Mouse (Mus musculus): ENCODE data around the gene Tcp11l1.

Gene Tcp11l1

DNA sequence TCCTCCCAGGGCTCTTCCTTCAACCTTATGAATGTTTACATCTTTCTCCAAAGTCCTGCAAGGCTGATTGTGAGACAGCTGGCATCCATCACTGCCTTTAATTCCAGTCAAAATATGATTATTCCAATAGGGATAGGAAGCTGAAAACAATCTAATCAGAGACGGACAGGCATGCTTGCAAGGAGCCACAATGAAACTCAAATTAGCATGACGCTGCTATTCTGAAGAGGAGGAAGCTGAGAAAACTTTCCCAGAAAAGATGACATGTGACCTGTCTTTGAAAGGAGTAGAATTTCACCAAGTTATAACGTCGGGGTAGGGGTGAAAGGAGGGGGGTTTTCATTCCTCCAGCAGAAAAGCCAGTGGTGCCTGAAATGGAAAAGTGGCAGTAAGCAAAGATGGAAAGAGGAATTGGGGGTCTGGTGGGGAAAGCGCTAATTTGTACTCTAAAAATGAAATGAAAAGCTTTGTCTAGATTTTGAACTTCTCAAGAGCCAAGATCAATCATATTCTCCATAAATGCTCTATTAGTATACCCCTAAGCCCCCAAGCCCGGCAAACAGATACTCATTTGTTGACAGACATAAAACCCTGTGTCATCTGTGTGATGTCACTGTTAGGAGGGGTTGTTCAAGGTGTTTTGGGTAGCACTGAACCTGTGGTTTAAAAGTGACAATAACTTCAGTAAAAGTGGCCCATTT, 1.1 kb downstream of the Tcp11l1 start:
- DNase-seq (ENCODE audit: low spot score in 2 of 2) = no peak

DNA sequence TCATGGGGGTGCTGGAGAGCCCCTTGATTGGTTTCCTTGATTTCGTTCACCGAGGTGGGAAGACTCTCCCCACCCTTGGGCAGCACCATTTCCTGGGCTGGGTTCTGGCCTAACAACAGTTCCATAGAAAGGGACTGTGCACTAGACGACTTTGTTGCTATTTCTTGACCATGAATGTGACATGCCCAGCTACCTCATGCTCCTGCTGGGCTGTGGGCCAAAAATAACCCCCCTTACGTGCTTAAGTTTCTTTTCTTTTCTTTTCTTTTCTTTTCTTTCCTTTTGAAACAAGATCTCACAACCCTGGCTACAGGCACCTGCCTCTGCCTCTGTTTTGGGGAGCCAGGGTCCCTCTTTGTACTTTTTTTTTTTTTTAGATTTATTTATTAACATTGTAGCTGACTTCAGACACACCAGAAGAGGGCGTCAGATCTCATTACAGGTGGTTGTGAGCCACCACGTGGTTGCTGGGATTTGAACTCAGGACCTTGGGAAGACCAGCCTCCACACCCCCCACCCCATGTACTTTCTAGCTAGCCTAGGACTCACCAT, 2.1 kb downstream of the Tcp11l1 start:
- no peak for DNase-seq (ENCODE audit: low spot score in 2 of 2)

DNA sequence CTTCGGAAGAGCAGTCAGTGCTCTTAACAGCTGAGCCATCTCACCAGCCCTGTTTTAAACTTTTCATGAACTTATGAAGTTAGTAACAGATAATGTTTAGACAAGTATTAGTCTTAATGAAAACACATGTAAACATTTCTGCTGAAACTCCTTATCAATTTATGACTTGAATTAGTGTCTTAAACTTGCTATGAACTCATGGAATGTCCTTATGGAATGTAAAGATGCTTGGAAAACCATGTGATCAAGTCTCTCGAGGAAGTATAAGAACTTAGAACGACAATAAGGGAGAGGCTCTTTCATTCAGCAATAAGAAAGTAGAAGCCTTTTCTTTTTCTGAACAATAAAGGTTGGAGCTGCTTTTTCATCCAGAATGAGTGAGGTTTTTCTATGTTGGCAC, 7.6 kb downstream of the Tcp11l1 start:
- no peak for DNase-seq (ENCODE audit: low spot score in 2 of 2)

DNA sequence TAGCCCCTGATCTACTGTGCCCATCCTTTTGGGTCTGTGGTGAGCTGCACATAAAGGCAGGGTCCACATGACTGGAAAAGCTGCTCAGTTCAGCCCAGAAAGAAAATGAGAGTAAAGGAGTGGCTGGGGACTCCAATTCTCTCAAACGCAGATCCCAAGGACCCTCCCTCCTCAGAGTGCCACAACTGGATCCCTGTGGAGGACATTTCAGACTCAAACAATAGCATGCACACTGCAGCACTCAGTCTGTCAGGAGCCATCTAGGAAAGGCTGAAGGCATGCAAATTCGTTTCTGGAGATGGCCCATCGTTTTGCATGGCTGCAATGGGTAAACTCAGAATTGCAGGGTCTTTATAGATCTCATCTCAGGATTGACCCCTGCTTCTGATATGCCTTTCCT, 8.8 kb downstream of the Tcp11l1 start:
- no peak for DNase-seq (ENCODE audit: low spot score in 2 of 2)

DNA sequence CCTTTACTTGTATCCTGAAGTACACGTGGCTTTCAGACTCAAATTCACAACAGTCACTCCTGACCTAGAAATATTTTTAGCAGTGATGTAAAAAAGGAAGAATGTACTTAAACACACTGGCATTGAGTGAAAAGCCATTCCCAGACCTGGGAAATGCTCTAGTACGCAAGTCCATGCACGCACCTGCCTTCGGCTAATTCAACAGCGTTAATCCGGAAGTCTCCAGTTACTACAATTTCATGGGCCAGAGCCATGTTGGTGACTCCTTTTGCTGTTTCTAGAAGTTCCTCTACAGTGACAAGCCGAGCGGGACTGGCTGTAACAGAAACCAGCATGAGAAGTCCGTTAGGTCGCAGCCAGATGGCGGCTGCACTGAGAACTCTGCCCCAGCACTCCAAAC, 12.3 kb downstream of the Tcp11l1 start:
- no peak for DNase-seq (ENCODE audit: low spot score in 2 of 2)

DNA sequence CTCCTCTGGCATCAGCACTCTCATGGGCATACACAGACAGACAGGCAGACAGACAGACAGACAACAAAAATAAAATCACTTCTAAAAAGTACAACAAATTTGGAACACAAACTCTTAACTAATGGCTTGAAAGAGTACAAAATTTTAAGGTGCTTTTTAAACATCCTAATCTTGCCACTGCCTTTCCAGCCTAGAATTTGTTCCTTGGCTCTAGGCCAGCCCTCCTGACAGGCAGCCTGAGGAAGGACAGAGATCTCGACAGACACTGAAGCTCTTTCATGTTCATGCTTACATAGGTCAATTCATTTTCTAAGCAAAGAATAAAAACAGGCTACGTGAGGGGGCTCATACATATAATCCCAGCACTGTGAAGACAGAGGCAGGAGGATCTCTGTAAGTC, 19.4 kb downstream of the Tcp11l1 start:
- DNase-seq (ENCODE audit: low spot score in 2 of 2) = no peak

DNA sequence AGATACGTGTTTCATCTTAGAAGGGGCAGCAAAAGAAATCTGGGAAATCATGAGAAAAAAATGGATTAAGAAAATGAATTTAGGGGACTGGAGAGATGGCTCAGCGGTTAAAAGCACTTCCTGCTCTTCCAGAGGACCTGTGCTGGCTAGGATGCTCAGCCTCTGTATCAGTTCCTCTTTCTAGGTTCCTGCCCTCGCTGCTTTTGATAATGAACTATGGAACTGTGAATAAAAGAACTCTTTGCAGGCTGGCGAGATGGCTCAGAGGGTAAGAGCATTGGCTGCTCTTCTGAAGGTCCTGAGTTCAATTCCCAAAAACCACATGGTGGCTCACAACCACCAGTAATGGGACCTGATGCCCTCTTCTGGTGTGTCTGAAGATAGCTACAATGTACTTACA, 21.2 kb downstream of the Tcp11l1 start:
- DNase-seq (ENCODE audit: low spot score in 2 of 2) = no peak

DNA sequence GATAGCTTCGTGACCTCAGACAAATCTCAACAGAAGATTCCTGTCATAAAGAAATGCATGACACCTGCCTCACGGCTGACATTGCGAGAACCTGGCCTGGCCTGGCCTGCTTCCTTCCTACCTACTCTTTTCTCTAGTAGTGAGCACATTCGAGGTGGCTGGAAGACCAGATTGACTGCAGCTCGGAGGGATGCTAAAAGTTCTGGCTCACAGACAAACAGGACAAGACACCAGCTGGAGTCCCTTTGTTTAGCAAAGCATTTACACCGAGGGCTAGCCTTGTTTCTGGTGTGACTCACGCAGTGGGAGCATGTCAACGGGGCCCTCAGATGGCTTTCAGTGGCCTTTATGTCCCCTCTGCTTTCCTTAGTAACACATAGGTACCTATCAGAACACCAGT, 23.2 kb downstream of the Tcp11l1 start:
- no peak for DNase-seq (ENCODE audit: low spot score in 2 of 2)

DNA sequence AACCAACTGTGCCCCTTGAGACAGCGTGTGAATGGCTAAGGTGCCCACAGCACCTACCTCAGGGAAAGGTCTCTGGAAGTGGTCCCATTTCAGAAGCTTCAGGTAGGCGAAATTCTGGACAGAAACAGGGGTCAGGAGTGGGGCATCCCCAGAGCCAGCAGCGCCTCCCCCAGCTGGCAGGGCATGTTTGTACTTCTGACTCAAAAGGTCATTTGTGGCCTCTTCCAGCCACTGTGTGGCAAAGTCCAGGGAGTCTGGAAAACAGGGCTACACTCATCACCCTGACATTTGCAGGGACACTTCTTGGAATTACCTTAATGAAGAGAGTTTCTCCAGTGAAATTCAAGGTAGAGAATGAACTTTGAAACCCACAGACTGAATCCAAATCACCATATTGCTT, 23.6 kb downstream of the Tcp11l1 start:
- no peak for DNase-seq (ENCODE audit: low spot score in 2 of 2)

DNA sequence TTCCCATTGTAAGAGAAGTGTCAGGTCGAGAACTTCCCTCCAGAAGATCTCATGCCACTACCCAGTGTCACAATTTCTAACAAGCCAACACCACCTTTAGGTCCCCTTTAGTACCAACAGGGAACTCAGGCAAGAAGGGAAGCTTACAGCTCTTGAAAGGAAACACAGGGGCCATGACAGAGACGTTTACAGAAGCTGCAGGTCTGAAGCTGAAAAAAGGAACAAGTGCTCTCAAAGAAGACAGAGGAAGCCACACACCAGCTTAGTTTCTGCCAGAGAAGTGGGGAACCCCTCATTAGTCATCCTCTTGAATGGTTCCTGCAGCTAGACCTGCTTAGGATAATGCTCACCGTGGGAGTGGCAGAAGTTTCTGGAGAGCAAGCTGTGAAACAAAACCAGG, 24.7 kb downstream of the Tcp11l1 start:
- DNase-seq (ENCODE audit: low spot score in 2 of 2) = no peak

DNA sequence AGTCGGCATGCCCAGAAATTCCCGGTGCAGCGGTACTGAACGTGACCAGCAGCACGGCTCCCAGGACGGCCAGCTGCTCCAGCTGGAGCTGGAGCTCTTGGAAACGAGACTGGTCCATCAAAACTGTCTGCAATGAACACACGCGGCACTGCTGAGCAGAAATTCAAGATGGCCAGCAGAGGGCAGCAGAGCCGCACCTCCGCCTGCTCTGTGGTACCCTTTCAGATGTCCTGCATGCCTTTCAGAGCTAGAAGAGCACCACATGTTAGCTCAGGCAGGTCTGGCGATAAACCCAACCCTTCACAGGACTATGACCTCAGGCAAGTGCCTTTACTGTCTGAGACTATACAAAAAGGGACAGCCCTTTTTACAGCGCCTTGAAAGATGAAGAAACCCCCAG, 26.6 kb downstream of the Tcp11l1 start:
- DNase-seq (ENCODE audit: low spot score in 2 of 2) = peak; percentile 80 to 83

DNA sequence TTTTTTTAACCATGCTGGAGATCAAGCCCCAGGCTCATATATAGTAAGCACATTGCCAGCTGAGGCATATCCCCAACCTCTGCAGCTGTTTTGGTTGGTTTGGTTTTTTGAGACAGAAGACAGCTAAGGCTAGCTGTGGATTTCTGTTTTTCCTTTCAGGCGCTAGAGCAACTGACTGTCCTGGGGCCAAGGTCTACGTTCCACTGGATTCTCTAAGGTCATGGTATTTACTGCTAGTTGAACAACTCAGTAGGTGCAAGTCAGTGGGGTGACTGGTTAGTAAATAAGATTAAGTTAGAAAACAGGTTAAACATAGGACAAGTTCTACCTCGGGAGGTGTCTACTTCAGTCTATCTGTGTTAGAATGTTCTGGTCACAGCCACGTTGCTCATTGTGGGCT, 27.2 kb downstream of the Tcp11l1 start:
- no peak for DNase-seq (ENCODE audit: low spot score in 2 of 2)

DNA sequence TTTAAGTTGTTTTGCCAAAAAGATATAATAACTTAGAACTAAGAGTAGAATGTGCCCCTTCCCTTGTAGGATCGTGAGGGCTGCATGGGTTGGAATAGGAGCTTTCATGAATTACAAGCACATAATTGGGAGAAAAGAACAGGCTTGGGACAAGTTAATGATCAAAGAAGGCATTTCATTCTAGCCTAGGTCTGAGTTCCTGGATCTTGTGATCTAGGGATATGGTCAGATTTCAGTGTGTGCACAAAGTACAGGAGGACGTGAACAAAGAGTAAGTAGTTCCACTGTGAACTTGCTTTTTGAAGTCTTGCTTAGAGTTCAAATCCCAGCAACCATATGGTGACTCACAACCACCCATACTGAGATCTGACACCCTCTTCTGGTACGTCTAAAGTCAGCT, 34.6 kb downstream of the Tcp11l1 start:
- DNase-seq (ENCODE audit: low spot score in 2 of 2) = no peak

DNA sequence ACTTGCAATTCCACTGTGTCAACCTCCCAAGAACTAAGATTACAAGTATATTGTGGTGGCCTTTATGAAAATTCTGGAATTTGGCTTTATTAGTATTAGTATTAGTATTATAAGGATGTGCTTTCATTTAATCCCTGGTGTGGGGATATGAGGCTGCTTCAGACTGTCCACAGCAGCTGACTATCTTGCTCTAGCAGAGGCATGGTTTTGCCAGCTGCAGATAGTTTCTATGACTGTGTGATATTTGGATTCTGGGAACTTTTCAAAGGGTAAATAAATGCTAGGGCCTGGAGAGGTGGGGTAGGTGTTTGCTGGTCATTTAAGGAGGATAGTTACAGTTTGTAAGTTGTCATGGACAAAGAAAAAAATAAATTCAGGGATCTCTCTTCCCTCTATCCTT, 40.2 kb downstream of the Tcp11l1 start:
- no peak for DNase-seq (ENCODE audit: low spot score in 2 of 2)

DNA sequence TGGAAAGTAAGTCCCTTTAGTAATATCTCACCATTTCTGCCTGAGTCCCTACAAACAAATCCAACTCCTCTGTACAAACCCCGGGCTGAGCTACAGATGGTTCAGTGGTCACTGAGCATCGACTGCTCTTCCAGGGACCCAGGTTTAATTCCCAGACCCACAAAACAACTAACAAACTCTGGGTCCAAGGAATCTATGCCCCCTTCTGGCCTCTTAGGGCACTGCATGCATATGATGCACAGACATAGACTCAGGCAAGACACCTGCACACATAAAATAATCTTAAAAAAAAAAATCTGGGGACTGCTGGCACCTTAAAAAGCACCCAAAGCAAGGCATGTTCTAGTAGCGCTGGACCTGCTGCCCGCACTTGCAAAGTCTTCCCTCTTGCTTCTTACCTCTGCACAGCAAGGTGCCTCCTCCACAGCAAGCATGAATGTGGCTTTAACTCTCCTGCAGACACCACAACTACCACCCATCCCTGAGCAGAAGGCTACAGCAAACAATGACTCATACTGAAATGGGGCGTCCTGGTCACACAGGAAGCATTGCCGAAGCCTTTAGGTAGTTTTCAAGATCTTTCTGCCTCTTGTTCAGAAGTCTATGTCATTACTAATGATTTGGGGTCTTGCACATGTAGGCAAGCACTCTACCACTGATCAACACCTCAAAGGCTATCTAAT, 42.7 kb downstream of the Tcp11l1 start:
- no peak for DNase-seq (ENCODE audit: low spot score in 2 of 2)

DNA sequence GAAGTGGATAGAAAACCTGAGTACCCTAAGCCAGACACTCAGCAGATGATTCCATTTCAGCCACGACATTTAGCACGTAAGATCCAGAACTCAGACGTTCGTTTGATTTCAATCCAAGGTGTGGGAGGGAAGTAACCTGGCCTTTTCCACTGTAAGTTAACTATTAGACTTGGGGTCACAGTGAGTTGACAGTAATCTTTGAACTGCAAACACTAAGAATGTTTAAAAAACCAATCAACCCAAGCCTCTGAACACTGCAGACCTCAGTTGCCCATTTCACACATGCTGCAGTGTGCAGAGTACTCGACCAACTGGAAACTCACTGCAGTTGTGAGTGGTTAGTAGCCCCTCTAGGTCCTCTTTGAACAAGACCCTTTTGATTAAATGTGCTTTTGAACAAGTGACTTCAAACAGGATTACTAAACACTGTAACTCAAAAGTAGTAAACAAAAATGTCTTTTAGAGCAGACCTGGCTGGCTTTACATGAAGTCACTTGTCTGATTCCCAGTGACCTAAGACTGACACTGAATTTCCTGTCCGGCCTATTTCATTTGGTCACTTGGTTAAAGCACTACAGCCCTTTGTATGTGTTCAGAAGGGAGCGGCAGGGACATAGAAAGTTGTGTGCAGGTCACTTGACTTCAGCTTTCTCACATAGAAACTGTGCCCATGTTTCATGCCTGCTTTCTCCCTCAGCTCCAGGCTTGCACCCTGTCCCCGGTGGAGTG, 48.4 kb downstream of the Tcp11l1 start:
- DNase-seq (ENCODE audit: low spot score in 2 of 2) = no peak

DNA sequence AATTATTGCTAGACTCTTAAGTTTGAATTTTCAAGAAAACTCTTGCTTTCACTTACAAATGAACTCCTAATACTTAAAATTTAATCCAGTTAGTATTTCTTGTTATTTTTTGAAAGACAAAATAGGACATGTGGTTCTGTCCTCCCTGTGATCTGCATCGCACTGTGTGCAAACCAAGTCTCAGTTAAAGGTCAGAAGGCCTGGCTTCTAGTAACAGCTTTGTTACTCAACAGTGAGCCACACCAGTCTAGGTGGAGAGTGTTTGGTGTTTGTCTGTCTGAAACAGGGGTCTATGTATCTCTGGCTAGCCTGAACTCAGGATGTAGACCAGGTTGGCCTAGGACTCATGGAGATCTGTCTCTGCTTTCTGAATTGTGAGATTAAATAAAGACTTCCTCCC, 53.3 kb downstream of the Tcp11l1 start:
- no peak for DNase-seq (ENCODE audit: low spot score in 2 of 2)

DNA sequence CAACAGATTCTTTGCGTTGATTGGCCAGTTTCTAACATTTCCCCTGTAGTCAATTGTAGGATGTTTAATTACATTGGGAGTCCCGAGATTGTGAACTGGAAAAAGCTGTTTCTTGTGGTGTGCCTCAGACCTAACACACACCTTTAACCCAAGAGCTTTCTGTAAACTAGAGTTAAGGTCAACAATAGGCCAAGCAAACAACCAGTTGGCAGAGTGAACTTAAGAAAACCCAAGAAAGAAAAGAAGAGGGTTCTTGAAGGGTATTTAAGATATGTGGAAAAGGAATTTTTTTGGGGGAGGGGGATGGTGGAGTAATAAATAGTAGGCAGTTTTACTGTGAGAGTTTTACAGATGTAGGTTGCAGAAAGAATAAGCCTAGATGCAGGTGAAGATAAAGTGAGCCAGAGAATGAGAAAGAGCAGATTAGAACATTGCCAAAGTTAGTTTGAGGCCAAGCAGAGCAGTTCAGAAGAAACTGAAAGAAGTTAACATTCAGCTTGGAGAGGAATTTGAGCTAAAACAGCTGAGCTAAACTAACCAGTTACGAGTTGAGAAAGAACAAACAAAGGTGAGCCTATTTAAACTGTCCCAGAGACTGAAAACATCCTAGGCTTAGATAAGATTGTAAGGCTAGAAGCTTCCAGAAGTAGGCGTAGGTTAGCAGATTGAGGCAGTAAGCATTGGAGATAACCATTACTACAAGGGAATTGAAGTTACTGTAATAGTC, 95.8 kb downstream of the Tcp11l1 start:
- no peak for DNase-seq (ENCODE audit: low spot score in 2 of 2)

DNA sequence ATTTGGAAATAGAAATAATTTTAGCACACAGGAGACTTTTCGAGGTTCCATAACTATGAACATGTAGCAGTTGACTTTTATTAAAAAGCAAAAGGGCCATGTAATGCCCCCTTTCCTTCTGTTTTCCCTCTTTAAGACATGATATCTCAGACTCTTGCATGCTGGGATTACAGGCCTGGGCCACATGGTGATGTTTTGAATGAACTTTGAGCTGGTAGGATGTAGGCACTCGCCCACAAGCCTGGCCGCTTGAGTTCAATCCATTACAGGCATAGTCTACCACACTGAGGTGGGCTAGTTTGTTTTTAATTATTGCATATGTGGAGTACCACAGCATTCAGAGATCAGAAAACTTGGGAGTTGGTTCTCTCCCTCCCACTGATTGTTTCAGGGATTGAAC, 97.2 kb downstream of the Tcp11l1 start:
- DNase-seq (ENCODE audit: low spot score in 2 of 2) = no peak
